Mouse (Mus musculus) G1E (cell line): ENCODE data around the gene Lrmda. TPM values are rescaled to one million over a fixed set of nuclear protein-coding genes. Genes with fewer than 3 reads are reported as not detected.

Source experiments
- ATAC-seq: 2 replicates; pipeline ENCODE4 v1.8.0; 2016; ENCODE audit warnings: mild to moderate bottlenecking; ENCODE audit not compliant: insufficient number of reproducible peaks, poor library complexity, low FRiP score, severe bottlenecking; ENCODE audit errors: extremely low read depth
- DNase-seq: peaks from one replicate; pipeline ENCODE4 v3.0.0; 2012; ENCODE audit warnings: low spot score
- H3K27me3 ChIP-seq: 2 replicates; pipeline ENCODE4 v1.6.1; 2012; ENCODE audit warnings: mild to moderate bottlenecking, low read length, inconsistent platforms; ENCODE audit not compliant: insufficient read depth
- H3K36me3 ChIP-seq: replicated peaks from 2 replicates; pipeline ENCODE3; 2012; ENCODE audit warnings: mild to moderate bottlenecking, inconsistent platforms
- H3K4me1 ChIP-seq: 2 replicates; pipeline ENCODE4 v1.6.1; 2012; ENCODE audit warnings: low read depth, low read length, inconsistent platforms, mixed read lengths; ENCODE audit not compliant: insufficient read depth
- H3K4me3 ChIP-seq: 2 replicates; pipeline ENCODE4 v1.5.1; 2012; ENCODE audit warnings: low read depth, mild to moderate bottlenecking, inconsistent platforms, low read length, moderate library complexity, mixed read lengths
- H3K9me3 ChIP-seq: replicated peaks from 2 replicates; pipeline ENCODE4 v1.6.1; 2012; ENCODE audit warnings: inconsistent platforms
- CTCF ChIP-seq: IDR thresholded peaks from 2 replicates; pipeline ENCODE4 v1.5.1; 2012; ENCODE audit warnings: low read depth, low read length, inconsistent platforms, mixed read lengths
- GATA1 ChIP-seq: IDR thresholded peaks from 2 replicates; pipeline ENCODE4 v1.6.1; 2012; ENCODE audit warnings: borderline replicate concordance, low read length, inconsistent platforms, mixed read lengths
- GATA2 ChIP-seq: IDR thresholded peaks from 2 replicates; pipeline ENCODE4 v1.6.1; 2012; ENCODE audit warnings: low read depth, low read length, inconsistent platforms, borderline replicate concordance
- POLR2AphosphoS5 ChIP-seq: IDR thresholded peaks from 2 replicates; pipeline ENCODE4 v1.6.1; 2012; ENCODE audit warnings: low read depth, low read length, inconsistent platforms; ENCODE audit not compliant: insufficient replicate concordance
- TAL1 ChIP-seq: conservative IDR thresholded peaks from 2 replicates; pipeline ENCODE4 v1.6.1; 2012; ENCODE audit warnings: low read depth, low read length, inconsistent platforms, mixed read lengths
- polyA plus RNA-seq: library from polyadenylated mRNA; stranded (reverse); fragments of >175 nt; gene quantifications from 2 replicates; pipeline ENCODE4 v1.2.3, GENCODE M21; 2012
- total RNA-seq, 2 experiments: library from RNA; stranded (forward) in 1 of 2; stranded (reverse) in 1 of 2; fragments of 200-1000 nt in 1 of 2; fragments of >200 nt in 1 of 2; fragmentation: Nextera tagmentation in 1 of 2; gene quantifications; 2 replicates each; pipeline ENCODE4 v1.2.3; 2014 to 2017

The Lrmda gene
- total and polyA plus RNA-seq, 3 experiments: not detected

GRCm38 (mm10) chr14:22533501-22533900, 514.0 kb downstream of the Lrmda start:
- Histone ChIP-seq H3K27me3 (no peaks in the 10 kb centered on the region), H3K4me1 (no peaks in the 10 kb centered on the region), H3K4me3 (no peak overlapping the region), H3K36me3 (no peaks in the 10 kb centered on the region), H3K9me3 (no peaks in the 10 kb centered on the region)
- DNase-seq (no peak), ATAC-seq (no peak)
- TF ChIP-seq GATA2 (no peak), CTCF (no peak), POLR2AphosphoS5 (no peak), TAL1 (no peak), GATA1 (no peak)

GRCm38 (mm10) chr14:22545887-22546675, 526.6 kb downstream of the Lrmda start:
- no peak overlapping the region for H3K4me3 ChIP-seq
- H3K4me1 ChIP-seq: no peaks in the 10 kb centered on the region
- DNase-seq (no peak), ATAC-seq (no peak)
- no peaks in the 10 kb centered on the region for H3K36me3 ChIP-seq
- H3K9me3 ChIP-seq: peaks cover 4% of the 10 kb centered on the region; the same call in 1 of the 2 replicates
- no peak for TF ChIP-seq TAL1
- no peak for TF ChIP-seq CTCF
- TF ChIP-seq POLR2AphosphoS5: no peak
- TF ChIP-seq GATA1: no peak
- TF ChIP-seq GATA2: no peak
- no peaks in the 10 kb centered on the region for H3K27me3 ChIP-seq

GRCm38 (mm10) chr14:22546676-22546984, 527.1 kb downstream of the Lrmda start:
- Histone ChIP-seq H3K27me3 (no peaks in the 10 kb centered on the region), H3K36me3 (no peaks in the 10 kb centered on the region), H3K4me3 (no peak overlapping the region), H3K9me3 (peaks cover 4% of the 10 kb centered on the region; the same call in 1 of the 2 replicates), H3K4me1 (no peaks in the 10 kb centered on the region)
- no peak for ATAC-seq
- DNase-seq: no peak
- TF ChIP-seq GATA1 (no peak), CTCF (no peak), GATA2 (no peak), POLR2AphosphoS5 (no peak), TAL1 (no peak)

- no peak for TF ChIP-seq GATA2
- no peak for TF ChIP-seq POLR2AphosphoS5
- TF ChIP-seq GATA1: no peak
- no peak for TF ChIP-seq TAL1
- TF ChIP-seq CTCF: no peak
These were observed 528.8 kb downstream of the Lrmda start for GRCm38 (mm10) chr14:22548286-22548685.

GRCm38 (mm10) chr14:22549166-22549565, 529.7 kb downstream of the Lrmda start:
- ATAC-seq (no peak), DNase-seq (no peak)
- no peaks in the 10 kb centered on the region for H3K27me3 ChIP-seq
- no peaks in the 10 kb centered on the region for H3K4me1 ChIP-seq
- TF ChIP-seq TAL1 (no peak), GATA1 (no peak), POLR2AphosphoS5 (no peak), CTCF (no peak), GATA2 (no peak)
- H3K36me3 ChIP-seq: no peaks in the 10 kb centered on the region
- H3K4me3 ChIP-seq: no peak overlapping the region
- peaks cover 11% of the 10 kb centered on the region for H3K9me3 ChIP-seq

More at GRCm38 (mm10) chr14:22548286-22548685, 528.8 kb downstream of the Lrmda start:
- peaks cover 10% of the 10 kb centered on the region for H3K9me3 ChIP-seq
- DNase-seq (no peak), ATAC-seq (no peak)
- H3K4me3 ChIP-seq: no peak overlapping the region
- no peaks in the 10 kb centered on the region for H3K4me1 ChIP-seq
- H3K27me3 ChIP-seq: no peaks in the 10 kb centered on the region
- no peaks in the 10 kb centered on the region for H3K36me3 ChIP-seq

- DNase-seq (no peak), ATAC-seq (no peak)
- H3K36me3 ChIP-seq: no peaks in the 10 kb centered on the region
- no peak for TF ChIP-seq GATA1
- no peak for TF ChIP-seq CTCF
- no peak for TF ChIP-seq POLR2AphosphoS5
- TF ChIP-seq GATA2: no peak
- TF ChIP-seq TAL1: no peak
- no peaks in the 10 kb centered on the region for H3K27me3 ChIP-seq
- no peak overlapping the region for H3K4me3 ChIP-seq
- no peaks in the 10 kb centered on the region for H3K4me1 ChIP-seq
- H3K9me3 ChIP-seq: peaks cover 11% of the 10 kb centered on the region
These were observed 532.8 kb downstream of the Lrmda start for GRCm38 (mm10) chr14:22552358-22552757.
